In genomic region chr3:42205640-42206039, GRCm38 (mm10) we compare ENCODE assay signal across 28 mouse cellular contexts.
"Had no signal": no experiment of that assay in that cellular context is flagged by ENCODE, and none has a peak within 500 bp of the region (broad histone marks: within the 10 kb centered on the region; RNA-seq: fewer than 3 reads in every experiment).

No protein-coding gene starts in this region.

- H3K4me3 ChIP-seq: heart, adult 2 months; heart, embryonic 13.5 days; heart, embryonic 15.5 days; hindbrain, embryonic 13.5 days; hindbrain, embryonic 15.5 days; kidney, embryonic 15.5 days; left cerebral cortex, adult 2 months; limb, embryonic 13.5 days; limb, embryonic 15.5 days; liver, embryonic 12.5 days had no signal

- H3K4me1 ChIP-seq: heart, embryonic 13.5 days; heart, embryonic 15.5 days; hindbrain, embryonic 13.5 days; hindbrain, embryonic 15.5 days; kidney, embryonic 15.5 days; limb, embryonic 13.5 days; limb, embryonic 15.5 days; liver, embryonic 12.5 days had no signal

- H3K36me3 ChIP-seq: heart, embryonic 13.5 days; heart, embryonic 15.5 days; hindbrain, embryonic 13.5 days; hindbrain, embryonic 15.5 days; kidney, embryonic 15.5 days; limb, embryonic 13.5 days; limb, embryonic 15.5 days; liver, embryonic 12.5 days had no signal

- H3K27me3 ChIP-seq: heart, embryonic 13.5 days; heart, embryonic 15.5 days; hindbrain, embryonic 13.5 days; hindbrain, embryonic 15.5 days; kidney, embryonic 15.5 days; limb, embryonic 13.5 days; limb, embryonic 15.5 days; liver, embryonic 12.5 days had no signal

- ATAC-seq: hindbrain, postnatal 0 days; intestine, embryonic 16.5 days; liver, embryonic 12.5 days had no signal

- H3K9ac ChIP-seq: heart, embryonic 13.5 days; heart, embryonic 15.5 days; hindbrain, embryonic 13.5 days; hindbrain, embryonic 15.5 days; kidney, embryonic 15.5 days; limb, embryonic 13.5 days; limb, embryonic 15.5 days; liver, embryonic 12.5 days; liver, embryonic 14.5 days had no signal

- H3K4me2 ChIP-seq: heart, embryonic 11.5 days; heart, embryonic 13.5 days; heart, embryonic 15.5 days; hindbrain, embryonic 13.5 days; hindbrain, embryonic 15.5 days; kidney, embryonic 15.5 days; limb, embryonic 13.5 days; limb, embryonic 15.5 days; liver, embryonic 12.5 days had no signal

- DNase-seq: gastrocnemius, postnatal 14 days; gastrocnemius, postnatal 36 days; heart, adult 11 months; heart, adult 2 months; heart, postnatal 14 days; heart, postnatal 36 days; kidney, adult 11 months; kidney, adult 2 months; kidney, adult 9 months; kidney, postnatal 14 days; kidney, postnatal 36 days; layer of hippocampus, adult 9-11 months; left cerebral cortex, postnatal 4 days; lung, adult 18-20 months had no signal

- H3K27ac ChIP-seq: heart, adult 2 months; heart, embryonic 13.5 days; heart, embryonic 15.5 days; hindbrain, embryonic 13.5 days; hindbrain, embryonic 15.5 days; hindbrain, postnatal 0 days; kidney, embryonic 15.5 days; kidney, postnatal 0 days; left cerebral cortex, adult 2 months; limb, embryonic 13.5 days; limb, embryonic 15.5 days; liver, embryonic 12.5 days; liver, embryonic 14.5 days had no signal

- H3K9me3 ChIP-seq: heart, embryonic 13.5 days; heart, embryonic 15.5 days; hindbrain, embryonic 13.5 days; hindbrain, embryonic 15.5 days; kidney, embryonic 15.5 days; limb, embryonic 13.5 days; limb, embryonic 15.5 days; liver, embryonic 12.5 days had no signal
